Mouse (Mus musculus) kidney, adult 2 months (tissue): ENCODE results near the gene Ncapd2.

ENCODE experiments used
- CTCF ChIP-seq: fragments of 200-500 bp; conservative IDR thresholded peaks from 2 replicates; pipeline ENCODE4 v1.5.1; 2011; ENCODE audit warnings: low read depth, mild to moderate bottlenecking, control low read depth, low read length, moderate library complexity, mixed read lengths; ENCODE audit not compliant: insufficient read depth, insufficient read length
- POLR2A ChIP-seq: fragments of 200-500 bp; IDR thresholded peaks from one replicate; pipeline ENCODE4 v1.6.1; 2011; ENCODE audit warnings: low read depth, low read length, control low read depth

DNA sequence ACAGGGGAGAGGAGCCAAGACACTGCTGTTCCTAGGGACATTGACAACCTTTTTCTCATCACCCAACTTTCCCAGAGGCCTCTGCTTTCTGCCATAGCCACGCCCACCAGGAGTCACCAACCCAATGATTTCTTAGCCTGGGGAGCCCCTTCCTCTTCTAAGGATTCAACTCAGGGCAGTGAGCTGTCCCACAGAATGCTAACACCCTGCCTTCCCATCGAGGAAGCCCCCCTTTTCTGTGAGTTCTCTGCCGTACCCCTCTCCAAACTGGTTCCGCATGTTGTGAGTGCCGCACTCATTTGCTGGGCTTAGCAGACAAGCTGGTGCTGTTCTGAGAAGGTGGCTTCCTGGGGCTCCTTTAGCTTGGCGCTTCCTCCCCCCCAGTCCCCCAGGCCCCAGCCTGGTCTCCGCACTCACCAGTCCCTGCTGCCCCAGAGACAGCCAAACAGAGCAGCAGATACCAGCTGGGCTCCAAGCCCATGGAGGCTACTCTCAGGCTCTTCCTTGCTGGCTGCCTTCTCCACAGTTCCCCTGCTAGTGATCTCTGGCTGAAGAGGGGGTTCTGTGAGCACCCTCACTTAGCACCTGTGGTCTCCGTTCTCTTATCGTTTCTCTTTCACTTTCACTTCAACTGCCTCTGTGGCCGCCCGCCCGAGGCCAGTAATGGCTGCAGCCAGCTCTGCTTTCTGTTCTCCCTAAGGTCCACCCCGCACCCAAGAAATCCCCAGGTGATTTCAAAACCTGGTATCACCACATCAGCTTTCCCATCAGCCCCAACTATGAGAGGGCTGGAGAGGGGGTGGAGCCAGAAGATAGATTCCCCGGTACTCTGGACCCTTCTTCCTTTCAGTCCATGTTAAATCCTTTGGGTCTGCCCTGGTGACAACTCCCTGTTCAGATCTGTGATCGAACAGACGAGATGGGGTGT lies 39.9 kb upstream of the Ncapd2 start, which contains the start of gene Tapbpl:
- TF ChIP-seq CTCF (no peak), POLR2A (no peak)
